Mouse (Mus musculus): ENCODE data around the gene Pfn1. TPM values are rescaled to one million over a fixed set of nuclear protein-coding genes. Genes with fewer than 3 reads are reported as not detected.

Pfn1 gene
- polyA plus RNA-seq, 1 experiment from 2014 or later, result 1,550 TPM

DNA sequence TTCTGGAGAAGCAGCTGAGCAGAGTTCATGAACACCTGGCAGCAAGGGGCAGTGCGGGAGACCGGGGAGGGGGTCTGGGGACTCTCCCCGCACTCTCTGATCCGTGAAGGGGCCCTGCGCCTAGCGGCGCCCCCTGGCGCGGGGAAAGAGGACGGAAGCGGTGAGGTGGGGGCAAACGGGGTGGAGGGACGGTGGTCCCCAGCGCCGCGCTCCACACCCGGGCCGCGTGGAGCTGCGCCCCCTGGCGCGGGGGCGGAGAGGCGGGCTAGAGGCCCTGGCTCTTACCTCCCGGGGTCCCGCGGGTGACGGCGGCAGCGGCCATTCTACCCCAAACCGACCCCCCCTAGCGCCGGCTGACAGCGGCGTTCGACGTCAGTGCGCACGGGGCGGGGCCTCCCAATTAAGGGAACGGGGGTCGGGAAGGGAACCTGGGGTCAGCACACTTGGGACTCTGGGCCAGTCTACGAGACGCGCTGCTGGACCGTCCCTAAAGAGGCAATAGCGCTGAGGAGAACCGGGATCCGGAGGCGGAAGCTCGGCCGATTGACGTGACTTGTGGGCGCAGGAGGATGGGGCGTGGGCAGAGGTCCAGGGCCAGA lies 33.3 kb upstream of the Pfn1 start, which contains the start of gene Camta2:
Gene Camta2, minus strand, starts transcription at position 505 of the 599 bp plus-strand sequence.
- TF ChIP-seq EP300 (optimal IDR thresholded peaks at IDR 0.05) (no peak), CTCF (IDR thresholded peaks at IDR 0.05; ENCODE audit: low read depth) (peak; percentile 65)
- H3K4me1 ChIP-seq (replicated peaks; ENCODE audit: control insufficient read depth, insufficient read depth), result 0 out of 2 replicates have a peak, but pooled peaks cover 4% of the 10 kb centered on the region
- under 1% methylated on average over 48 of the region's 55 CpGs for WGBS
- peaks cover 8% of the 10 kb centered on the region; the same call in 1 of the 2 replicates for H3K36me3 ChIP-seq (ENCODE audit: control insufficient read depth, insufficient read depth, low read length)
- peak; percentile 80 for DNase-seq (ENCODE audit: low spot score)
- peak within 1 kb of the TSS; percentile 95 for H3K27ac ChIP-seq (replicated peaks)
- peak within 1 kb of the TSS; percentile 94 for H3K4me2 ChIP-seq (replicated peaks; ENCODE audit: low read depth)
- H3K9ac ChIP-seq (ENCODE audit: low read length), result peak within 1 kb of the TSS; percentile 87
- H3K9me3 ChIP-seq (ENCODE audit: control insufficient read depth, low read length), result no peaks in the 10 kb centered on the region
- H3K4me3 ChIP-seq (ENCODE audit: low read depth, low read length), result peak within 1 kb of the TSS; percentile 85
- peak; percentile 83 for ATAC-seq (ENCODE audit: low FRiP score, low TSS enrichment)
- no peaks in the 10 kb centered on the region for H3K27me3 ChIP-seq (ENCODE audit: control insufficient read depth, insufficient read depth, low read length)

DNA sequence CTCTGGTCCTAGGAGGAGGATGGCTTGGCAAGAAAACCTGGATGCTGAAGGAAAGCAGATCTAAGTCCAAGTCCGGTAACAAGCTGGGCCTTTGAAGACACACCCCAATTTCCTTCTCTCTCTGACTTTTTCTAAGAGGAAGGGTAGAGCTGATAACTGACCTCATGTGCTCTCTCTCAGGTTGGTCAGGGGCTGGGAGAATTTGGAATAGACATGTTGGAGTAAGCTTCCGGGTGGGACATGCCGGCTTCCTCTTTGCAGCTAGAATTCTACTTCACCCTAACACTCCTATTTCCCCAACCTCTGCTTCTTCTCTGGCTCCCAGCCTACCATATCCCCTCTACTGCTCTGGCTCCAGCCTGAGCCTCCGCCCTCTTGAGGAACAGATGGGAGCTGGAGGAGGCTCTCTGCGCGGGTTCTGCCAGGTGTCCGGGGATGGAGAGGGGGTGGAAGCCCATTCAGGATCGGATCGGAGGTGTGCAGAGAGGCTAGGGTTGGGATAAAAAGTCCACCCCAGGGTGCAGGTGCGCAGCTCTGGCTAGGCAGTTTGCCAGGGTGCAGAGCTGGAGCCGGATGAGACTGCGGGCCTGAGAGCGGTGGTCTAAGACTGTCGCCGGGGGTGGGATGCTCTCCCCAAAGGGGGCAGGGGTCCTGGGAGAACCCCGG lies 32.6 kb upstream of the Pfn1 start:
- Histone ChIP-seq H3K27me3 (ENCODE audit: control insufficient read depth, insufficient read depth, low read length) (no peaks in the 10 kb centered on the region), H3K4me3 (ENCODE audit: low read depth, low read length) (peak overlapping the region; percentile 85), H3K9me3 (ENCODE audit: control insufficient read depth, low read length) (no peaks in the 10 kb centered on the region), H3K27ac (replicated peaks) (peak overlapping the region; percentile 95), H3K9ac (ENCODE audit: low read length) (peak overlapping the region; percentile 87), H3K4me1 (replicated peaks; ENCODE audit: control insufficient read depth, insufficient read depth) (0 out of 2 replicates have a peak, but pooled peaks cover 4% of the 10 kb centered on the region), H3K36me3 (ENCODE audit: control insufficient read depth, insufficient read depth, low read length) (peaks cover 11% of the 10 kb centered on the region; the same call in 1 of the 2 replicates), H3K4me2 (replicated peaks; ENCODE audit: low read depth) (peak overlapping the region; percentile 94)
- DNase-seq (ENCODE audit: low spot score), result peak; percentile 45
- WGBS, result 2% methylated on average over 16 of the region's 16 CpGs
- ATAC-seq (ENCODE audit: low FRiP score, low TSS enrichment), result peak; percentile 46
- TF ChIP-seq EP300 (optimal IDR thresholded peaks at IDR 0.05), result no peak
- TF ChIP-seq CTCF (IDR thresholded peaks at IDR 0.05; ENCODE audit: low read depth), result peak; percentile 47

DNA sequence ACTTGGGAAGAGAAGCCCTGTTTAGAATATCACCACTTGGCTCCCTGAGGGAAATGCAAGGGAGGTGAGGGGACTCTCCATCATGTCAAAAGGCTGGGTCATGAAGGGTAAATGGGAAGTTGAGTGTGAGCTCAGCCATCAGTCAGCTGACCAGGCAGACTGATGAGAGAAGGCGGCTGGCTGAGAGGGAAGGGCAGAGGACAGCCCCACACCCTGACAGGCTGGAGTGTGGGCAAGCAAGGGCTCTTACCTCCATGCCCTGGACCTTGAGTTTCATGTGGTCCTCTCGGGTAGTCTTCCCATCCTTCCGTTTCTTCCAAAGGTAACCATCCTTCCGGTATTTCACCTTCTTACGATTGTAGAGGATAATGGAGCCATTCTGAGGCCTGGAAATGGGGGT lies 29.2 kb upstream of the Pfn1 start:
- 82% methylated on average over 5 of the region's 5 CpGs for WGBS
- no peaks in the 10 kb centered on the region for H3K9me3 ChIP-seq (ENCODE audit: control insufficient read depth, low read length)
- H3K4me2 ChIP-seq (replicated peaks; ENCODE audit: low read depth), result no peak overlapping the region
- ATAC-seq (ENCODE audit: low FRiP score, low TSS enrichment), result no peak
- H3K27me3 ChIP-seq (ENCODE audit: control insufficient read depth, insufficient read depth, low read length), result no peaks in the 10 kb centered on the region
- TF ChIP-seq CTCF (IDR thresholded peaks at IDR 0.05; ENCODE audit: low read depth) (no peak), EP300 (optimal IDR thresholded peaks at IDR 0.05) (no peak)
- 0 out of 2 replicates have a peak, but pooled peaks cover 4% of the 10 kb centered on the region for H3K4me1 ChIP-seq (replicated peaks; ENCODE audit: control insufficient read depth, insufficient read depth)
- H3K9ac ChIP-seq (ENCODE audit: low read length), result no peak overlapping the region
- DNase-seq (ENCODE audit: low spot score), result no peak
- peaks cover 21% of the 10 kb centered on the region; the same call in 1 of the 2 replicates for H3K36me3 ChIP-seq (ENCODE audit: control insufficient read depth, insufficient read depth, low read length)
- H3K4me3 ChIP-seq (ENCODE audit: low read depth, low read length), result no peak overlapping the region
- H3K27ac ChIP-seq (replicated peaks), result no peak overlapping the region

DNA sequence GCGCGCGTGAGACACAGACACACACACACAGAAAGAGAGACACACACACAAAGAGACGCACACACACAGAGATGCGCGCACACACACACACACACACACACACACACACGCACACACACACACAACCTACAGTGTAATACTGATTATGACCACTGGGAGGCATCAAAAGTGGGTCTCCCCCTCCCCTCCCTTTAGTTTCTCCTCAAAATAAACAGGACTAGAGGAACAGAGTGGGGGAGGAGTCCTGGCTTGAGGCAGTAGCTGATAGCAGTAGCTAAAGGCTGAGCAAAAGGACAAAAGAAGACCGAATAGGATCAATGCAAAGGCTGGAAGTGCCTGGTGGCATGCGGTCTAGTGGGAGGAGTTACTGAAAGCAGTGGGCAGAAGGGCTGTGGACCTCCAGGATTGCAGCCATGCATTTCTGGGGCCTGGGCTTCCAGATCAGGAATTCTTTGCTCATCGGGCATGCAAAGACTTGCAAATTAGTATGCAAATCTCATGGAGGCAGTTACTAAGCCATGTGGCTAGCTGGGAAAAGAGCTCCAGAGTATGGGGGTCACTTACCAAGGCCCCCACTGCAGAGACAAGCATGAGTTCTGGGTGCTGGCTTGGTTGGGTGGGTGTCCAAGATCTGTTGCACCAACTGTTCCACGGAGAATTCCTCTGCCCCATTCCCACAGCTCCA lies 27.6 kb upstream of the Pfn1 start:
- Histone ChIP-seq H3K4me1 (replicated peaks; ENCODE audit: control insufficient read depth, insufficient read depth) (no peaks in the 10 kb centered on the region), H3K27ac (replicated peaks) (no peak overlapping the region), H3K36me3 (ENCODE audit: control insufficient read depth, insufficient read depth, low read length) (peaks cover 21% of the 10 kb centered on the region; the same call in 1 of the 2 replicates), H3K9ac (ENCODE audit: low read length) (no peak overlapping the region), H3K9me3 (ENCODE audit: control insufficient read depth, low read length) (no peaks in the 10 kb centered on the region), H3K27me3 (ENCODE audit: control insufficient read depth, insufficient read depth, low read length) (no peaks in the 10 kb centered on the region), H3K4me3 (ENCODE audit: low read depth, low read length) (no peak overlapping the region), H3K4me2 (replicated peaks; ENCODE audit: low read depth) (no peak overlapping the region)
- TF ChIP-seq EP300 (optimal IDR thresholded peaks at IDR 0.05) (no peak), CTCF (IDR thresholded peaks at IDR 0.05; ENCODE audit: low read depth) (peak; percentile 87)
- DNase-seq (ENCODE audit: low spot score) (peak; percentile 51), ATAC-seq (ENCODE audit: low FRiP score, low TSS enrichment) (peak; percentile 70)
- 32% methylated on average over 11 of the region's 11 CpGs for WGBS

DNA sequence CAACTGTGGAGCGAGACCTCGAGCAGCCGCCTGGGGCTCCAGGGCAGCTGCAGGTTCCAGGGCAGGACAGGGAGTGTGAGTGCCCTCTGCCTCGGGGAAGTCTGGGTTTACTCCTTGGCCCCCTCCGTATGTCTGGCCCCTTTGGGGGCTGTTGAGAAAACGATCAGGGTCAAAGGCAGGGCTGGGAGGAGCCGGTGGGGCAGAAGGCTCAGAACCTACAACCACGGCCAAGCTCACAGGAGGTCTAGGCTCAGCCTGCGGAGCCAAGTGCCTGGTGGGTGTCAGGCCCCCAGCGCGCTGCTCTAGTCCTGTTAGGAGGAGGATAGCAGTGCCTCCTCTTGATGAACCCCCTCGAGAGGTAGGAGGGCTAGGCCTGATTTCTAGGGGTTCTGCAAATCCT lies 26.7 kb upstream of the Pfn1 start:
- 67% methylated on average over 12 of the region's 12 CpGs for WGBS

More for the DNA sequence above, 26.7 kb upstream of the Pfn1 start:
- DNase-seq (ENCODE audit: low spot score) (no peak), ATAC-seq (ENCODE audit: low FRiP score, low TSS enrichment) (no peak)
- no peak overlapping the region for H3K27ac ChIP-seq (replicated peaks)
- H3K4me3 ChIP-seq (ENCODE audit: low read depth, low read length), result no peak overlapping the region
- no peaks in the 10 kb centered on the region for H3K9me3 ChIP-seq (ENCODE audit: control insufficient read depth, low read length)
- H3K9ac ChIP-seq (ENCODE audit: low read length), result no peak overlapping the region
- no peak overlapping the region for H3K4me2 ChIP-seq (replicated peaks; ENCODE audit: low read depth)
- no peak for TF ChIP-seq CTCF (IDR thresholded peaks at IDR 0.05; ENCODE audit: low read depth)
- no peak for TF ChIP-seq EP300 (optimal IDR thresholded peaks at IDR 0.05)
- no peaks in the 10 kb centered on the region for H3K4me1 ChIP-seq (replicated peaks; ENCODE audit: control insufficient read depth, insufficient read depth)
- H3K27me3 ChIP-seq (ENCODE audit: control insufficient read depth, insufficient read depth, low read length), result no peaks in the 10 kb centered on the region
- peaks cover 24% of the 10 kb centered on the region for H3K36me3 ChIP-seq (ENCODE audit: control insufficient read depth, insufficient read depth, low read length)
